Mouse (Mus musculus) neural tube, embryonic 14.5 days (tissue): ENCODE measurements around the gene Lipt2. TPM values are rescaled to one million over a fixed set of nuclear protein-coding genes. Genes with fewer than 3 reads are reported as not detected.

ENCODE experiments used
- ATAC-seq: fragments of 200-750 bp; cut with Nextera tagmentation; 2 replicates; pipeline ENCODE4 v1.8.0; 2017; ENCODE audit warnings: low read depth, mild to moderate bottlenecking, moderate TSS enrichment, moderate library complexity
- H3K27ac ChIP-seq: fragments of 300-500 bp; sonication (generic); 2 replicates; pipeline ENCODE4 v1.5.1; 2014; ENCODE audit warnings: low read depth, mild to moderate bottlenecking, control low read depth, low read length, moderate library complexity, mixed read lengths
- H3K27me3 ChIP-seq: fragments of 300-500 bp; sonication (generic); 2 replicates; pipeline ENCODE4 v1.6.1; 2014; ENCODE audit warnings: low read length; ENCODE audit not compliant: control insufficient read depth, insufficient read depth
- H3K36me3 ChIP-seq: fragments of 300-500 bp; sonication (generic); 2 replicates; pipeline ENCODE4 v1.6.1; 2014; ENCODE audit warnings: low read length, mixed read lengths; ENCODE audit not compliant: control insufficient read depth, insufficient read depth
- H3K4me1 ChIP-seq: fragments of 300-500 bp; sonication (generic); 2 replicates; pipeline ENCODE4 v1.6.1; 2014; ENCODE audit warnings: low read length; ENCODE audit not compliant: control insufficient read depth, insufficient read depth
- H3K4me2 ChIP-seq: fragments of 300-500 bp; sonication (generic); 2 replicates; pipeline ENCODE4 v1.6.1; 2014; ENCODE audit warnings: mild to moderate bottlenecking, low read depth, low read length, control low read depth
- H3K4me3 ChIP-seq: fragments of 300-500 bp; sonication (generic); 2 replicates; pipeline ENCODE4 v1.5.1; 2014; ENCODE audit warnings: low read depth, low read length, control low read depth, mixed read lengths
- H3K9ac ChIP-seq: fragments of 300-500 bp; sonication (generic); replicated peaks from 2 replicates; pipeline ENCODE4 v1.6.1; 2014; ENCODE audit warnings: low read depth, mild to moderate bottlenecking, control low read depth, low read length, mixed read lengths
- H3K9me3 ChIP-seq: fragments of 300-500 bp; sonication (generic); 2 replicates; pipeline ENCODE4 v1.6.1; 2016; ENCODE audit warnings: low read length; ENCODE audit not compliant: control insufficient read depth
- WGBS: fragments of 180-500 bp; shearing (Covaris S2); extraction: QIAGEN DNeasy Blood & Tissue Kit; methylation state at CpG from one replicate; pipeline ENCODE4 v1.1.7; 2014; 5-methylcytosine and 5-hydroxymethylcytosine counted together
- polyA plus RNA-seq: library from polyadenylated mRNA; unstranded; fragments of >200 nt; fragmentation: Nextera tagmentation; extraction: Ambion mirVana; gene quantifications from 2 replicates; pipeline ENCODE4 v1.2.1, GENCODE M21; 2014

Gene Lipt2
- polyA plus RNA-seq, 1 experiment from 2014 or later, result 17.6 TPM

GRCm38 (mm10) chr7:100203616-100204015, 44.5 kb downstream of the Lipt2 start:
- Histone ChIP-seq H3K4me3 (no peak overlapping the region), H3K27me3 (no peaks in the 10 kb centered on the region)

GRCm38 (mm10) chr7:100204871-100205270, 45.8 kb downstream of the Lipt2 start:
- no peak for ATAC-seq
- no peaks in the 10 kb centered on the region for H3K36me3 ChIP-seq
- H3K4me3 ChIP-seq, result no peak overlapping the region
- 67% methylated on average over 6 of the region's 6 CpGs for WGBS
- H3K27ac ChIP-seq, result no peak overlapping the region
- H3K9ac ChIP-seq, result no peak overlapping the region
- no peaks in the 10 kb centered on the region for H3K9me3 ChIP-seq
- H3K4me1 ChIP-seq, result no peaks in the 10 kb centered on the region
- H3K4me2 ChIP-seq, result no peak overlapping the region
- H3K27me3 ChIP-seq, result no peaks in the 10 kb centered on the region

More at GRCm38 (mm10) chr7:100203616-100204015, 44.5 kb downstream of the Lipt2 start:
- Histone ChIP-seq H3K4me2 (no peak overlapping the region), H3K9ac (no peak overlapping the region), H3K9me3 (no peaks in the 10 kb centered on the region), H3K36me3 (no peaks in the 10 kb centered on the region), H3K27ac (no peak overlapping the region), H3K4me1 (no peaks in the 10 kb centered on the region)
- no peak for ATAC-seq
- 68% methylated on average over 3 of the region's 3 CpGs for WGBS

GRCm38 (mm10) chr7:100206144-100206543, 47.1 kb downstream of the Lipt2 start:
- H3K9me3 ChIP-seq, result no peaks in the 10 kb centered on the region
- 88% methylated on average over 2 of the region's 2 CpGs for WGBS
- no peaks in the 10 kb centered on the region for H3K36me3 ChIP-seq
- H3K4me2 ChIP-seq, result no peak overlapping the region
- H3K27ac ChIP-seq, result no peak overlapping the region
- H3K9ac ChIP-seq, result no peak overlapping the region
- H3K27me3 ChIP-seq, result no peaks in the 10 kb centered on the region
- ATAC-seq, result no peak
- no peaks in the 10 kb centered on the region for H3K4me1 ChIP-seq
- no peak overlapping the region for H3K4me3 ChIP-seq

GRCm38 (mm10) chr7:100207886-100208285, 48.8 kb downstream of the Lipt2 start:
- no peaks in the 10 kb centered on the region for H3K4me1 ChIP-seq
- no peaks in the 10 kb centered on the region for H3K9me3 ChIP-seq
- H3K27me3 ChIP-seq, result no peaks in the 10 kb centered on the region
- H3K36me3 ChIP-seq, result no peaks in the 10 kb centered on the region
- ATAC-seq, result no peak
- no peak overlapping the region for H3K4me3 ChIP-seq
- no peak overlapping the region for H3K9ac ChIP-seq
- H3K4me2 ChIP-seq, result no peak overlapping the region
- no peak overlapping the region for H3K27ac ChIP-seq

Other genes with a start within 250 kb of the Lipt2 start
- 6.2 and 7.2 TPM in 2 replicates for gene Rnf169, start 178.8 kb upstream of the Lipt2 start, polyA plus RNA-seq
- 0.54 and 0.72 TPM in 2 replicates for gene Chrdl2, start 153.1 kb upstream of the Lipt2 start, polyA plus RNA-seq
- 42.8 and 44.2 TPM in 2 replicates for gene Pold3, start 37.7 kb upstream of the Lipt2 start, polyA plus RNA-seq
- 0.62 TPM in 1 of 2 replicates, not detected in the other for gene Kcne3, start 17.2 kb downstream of the Lipt2 start, polyA plus RNA-seq
- gene Pgm2l1, start 68.1 kb downstream of the Lipt2 start, polyA plus RNA-seq, result 31.0 and 38.5 TPM in 2 replicates
- gene P4ha3, start 126.2 kb downstream of the Lipt2 start, polyA plus RNA-seq, result 15.8 and 16.2 TPM in 2 replicates
- gene C2cd3, start 213.0 kb downstream of the Lipt2 start, polyA plus RNA-seq, result 22.9 and 23.0 TPM in 2 replicates
- 155 and 163 TPM in 2 replicates for gene Ppme1, start 213.0 kb downstream of the Lipt2 start, polyA plus RNA-seq